Mouse (Mus musculus) limb, embryonic 11.5 days (tissue): ENCODE measurements around the gene Gtf3a. TPM values are rescaled to one million over a fixed set of nuclear protein-coding genes. Genes with fewer than 3 reads are reported as not detected.

Experiments used
- ATAC-seq: fragments of 200-750 bp; cut with Nextera tagmentation; 2 replicates; pipeline ENCODE4 v1.8.0; 2017; ENCODE audit warnings: low read depth; ENCODE audit not compliant: insufficient number of reproducible peaks, low FRiP score, low TSS enrichment
- DNase-seq: peaks from one replicate; pipeline ENCODE4 v3.0.0-alpha.2; 2015; ENCODE audit warnings: low spot score
- H3K27ac ChIP-seq: fragments of 300-500 bp; sonication (generic); replicated peaks from 2 replicates; pipeline ENCODE4 v1.5.1; 2014; ENCODE audit warnings: low read depth, mild to moderate bottlenecking, low read length
- H3K27me3 ChIP-seq: fragments of 300-500 bp; sonication (generic); 2 replicates; pipeline ENCODE4 v1.6.1; 2014; ENCODE audit warnings: mild to moderate bottlenecking, low read length, mixed read lengths; ENCODE audit not compliant: control insufficient read depth, insufficient read depth
- H3K36me3 ChIP-seq: fragments of 300-500 bp; sonication (generic); 2 replicates; pipeline ENCODE4 v1.6.1; 2014; ENCODE audit warnings: mild to moderate bottlenecking, low read length, moderate library complexity, mixed read lengths; ENCODE audit not compliant: control insufficient read depth, insufficient read depth
- H3K4me1 ChIP-seq: fragments of 300-500 bp; sonication (generic); 2 replicates; pipeline ENCODE4 v1.6.1; 2014; ENCODE audit warnings: low read length, mixed read lengths; ENCODE audit not compliant: control insufficient read depth, insufficient read depth
- H3K4me2 ChIP-seq: fragments of 300-500 bp; sonication (generic); 2 replicates; pipeline ENCODE4 v1.6.1; 2014; ENCODE audit warnings: low read depth, mild to moderate bottlenecking, moderate library complexity; ENCODE audit not compliant: severe bottlenecking
- H3K4me3 ChIP-seq: fragments of 300-500 bp; sonication (generic); 2 replicates; pipeline ENCODE4 v1.5.1; 2014; ENCODE audit warnings: low read depth, low read length
- H3K9ac ChIP-seq: fragments of 300-500 bp; sonication (generic); 2 replicates; pipeline ENCODE4 v1.6.1; 2014; ENCODE audit warnings: mild to moderate bottlenecking, low read length
- H3K9me3 ChIP-seq: fragments of 300-500 bp; sonication (generic); 2 replicates; pipeline ENCODE4 v1.6.1; 2016; ENCODE audit warnings: low read length; ENCODE audit not compliant: control insufficient read depth
- WGBS: fragments of 180-500 bp; shearing (Covaris S2); extraction: QIAGEN DNeasy Blood & Tissue Kit; methylation state at CpG from one replicate; pipeline ENCODE4 v1.1.7; 2014; 5-methylcytosine and 5-hydroxymethylcytosine counted together
- polyA plus RNA-seq: library from polyadenylated mRNA; unstranded; fragments of >200 nt; fragmentation: Nextera tagmentation; extraction: Ambion mirVana; gene quantifications from 2 replicates; pipeline ENCODE4 v1.2.1, GENCODE M21; 2014

The Gtf3a gene
- polyA plus RNA-seq, 1 experiment from 2014 or later: 122 TPM

GRCm38 (mm10) chr5:146963118-146963936 lies 14.9 kb downstream of the Gtf3a start, which contains the start of gene Mtif3:
TSS of gene Mtif3 (minus strand) at chr5:146963800.
- Histone ChIP-seq H3K9ac (peak within 1 kb of the TSS; percentile 84), H3K36me3 (0 out of 2 replicates have a peak, but pooled peaks cover 4% of the 10 kb centered on the region), H3K9me3 (no peaks in the 10 kb centered on the region), H3K27me3 (no peaks in the 10 kb centered on the region), H3K4me2 (peak within 1 kb of the TSS; percentile 62), H3K4me1 (no peaks in the 10 kb centered on the region), H3K4me3 (peak within 1 kb of the TSS; percentile 91), H3K27ac (no peak within 1 kb of the TSS)
- DNase-seq (peak; percentile 88), ATAC-seq (peak; percentile 86; the same call in 1 of the 2 replicates)
- 1% methylated on average over 46 of the region's 46 CpGs for WGBS

GRCm38 (mm10) chr5:146963937-146964278 lies 15.5 kb downstream of the Gtf3a start:
- H3K4me1 ChIP-seq: no peaks in the 10 kb centered on the region
- WGBS: 55% methylated on average over 8 of the region's 8 CpGs
- DNase-seq: no peak
- no peaks in the 10 kb centered on the region for H3K27me3 ChIP-seq
- H3K27ac ChIP-seq: no peak overlapping the region
- ATAC-seq: no peak
- no peaks in the 10 kb centered on the region for H3K9me3 ChIP-seq
- peak overlapping the region; percentile 91 for H3K4me3 ChIP-seq
- 0 out of 2 replicates have a peak, but pooled peaks cover 4% of the 10 kb centered on the region for H3K36me3 ChIP-seq
- H3K4me2 ChIP-seq: peak overlapping the region; percentile 62
- H3K9ac ChIP-seq: peak overlapping the region; percentile 30; the same call in 1 of the 2 replicates

GRCm38 (mm10) chr5:146968695-146969393 lies 20.4 kb downstream of the Gtf3a start:
- H3K9me3 ChIP-seq: no peaks in the 10 kb centered on the region
- H3K9ac ChIP-seq: no peak overlapping the region
- H3K27me3 ChIP-seq: no peaks in the 10 kb centered on the region
- 77% methylated on average over 13 of the region's 13 CpGs for WGBS
- no peak for DNase-seq
- no peaks in the 10 kb centered on the region for H3K4me1 ChIP-seq
- no peak overlapping the region for H3K27ac ChIP-seq
- no peak for ATAC-seq
- H3K4me3 ChIP-seq: no peak overlapping the region
- no peaks in the 10 kb centered on the region for H3K36me3 ChIP-seq
- no peak overlapping the region for H3K4me2 ChIP-seq

- no peaks in the 10 kb centered on the region for H3K27me3 ChIP-seq
- 64% methylated on average over 10 of the region's 10 CpGs for WGBS
Observed at GRCm38 (mm10) chr5:146971776-146972561, 23.5 kb downstream of the Gtf3a start.

GRCm38 (mm10) chr5:146973353-146973752 lies 24.9 kb downstream of the Gtf3a start:
- Histone ChIP-seq H3K4me2 (no peak overlapping the region), H3K27me3 (no peaks in the 10 kb centered on the region), H3K9ac (no peak overlapping the region), H3K4me3 (no peak overlapping the region), H3K9me3 (no peaks in the 10 kb centered on the region), H3K27ac (no peak overlapping the region), H3K36me3 (no peaks in the 10 kb centered on the region), H3K4me1 (no peaks in the 10 kb centered on the region)
- WGBS: 81% methylated on average over 9 of the region's 9 CpGs
- no peak for DNase-seq
- ATAC-seq: no peak

More at GRCm38 (mm10) chr5:146971776-146972561, 23.5 kb downstream of the Gtf3a start:
- Histone ChIP-seq H3K9ac (no peak overlapping the region), H3K4me2 (no peak overlapping the region), H3K27ac (no peak overlapping the region), H3K36me3 (no peaks in the 10 kb centered on the region), H3K9me3 (no peaks in the 10 kb centered on the region), H3K4me1 (no peaks in the 10 kb centered on the region), H3K4me3 (no peak overlapping the region)
- ATAC-seq (no peak), DNase-seq (no peak)

GRCm38 (mm10) chr5:146973858-146974780 lies 25.7 kb downstream of the Gtf3a start:
- Histone ChIP-seq H3K4me2 (no peak overlapping the region), H3K4me3 (no peak overlapping the region), H3K9me3 (no peaks in the 10 kb centered on the region), H3K9ac (no peak overlapping the region), H3K27ac (no peak overlapping the region), H3K4me1 (no peaks in the 10 kb centered on the region), H3K36me3 (no peaks in the 10 kb centered on the region), H3K27me3 (no peaks in the 10 kb centered on the region)
- ATAC-seq (no peak), DNase-seq (no peak)
- 87% methylated on average over 25 of the region's 25 CpGs for WGBS

- no peak overlapping the region for H3K4me3 ChIP-seq
- ATAC-seq: no peak
- 63% methylated on average over 13 of the region's 13 CpGs for WGBS
Observed at GRCm38 (mm10) chr5:146974781-146975123, 26.3 kb downstream of the Gtf3a start.

More at GRCm38 (mm10) chr5:146974781-146975123, 26.3 kb downstream of the Gtf3a start:
- Histone ChIP-seq H3K4me1 (no peaks in the 10 kb centered on the region), H3K36me3 (no peaks in the 10 kb centered on the region), H3K9ac (no peak overlapping the region), H3K9me3 (no peaks in the 10 kb centered on the region), H3K27ac (no peak overlapping the region), H3K27me3 (no peaks in the 10 kb centered on the region), H3K4me2 (no peak overlapping the region)
- DNase-seq: no peak
